Mouse (Mus musculus) stomach, postnatal 0 days (tissue): ENCODE data around the gene Armc2. TPM values are rescaled to one million over a fixed set of nuclear protein-coding genes. Genes with fewer than 3 reads are reported as not detected.

ENCODE experiments used
- ATAC-seq: fragments of 200-750 bp; cut with Nextera tagmentation; 2 replicates; pipeline ENCODE4 v1.8.0; 2017; ENCODE audit not compliant: low FRiP score, low TSS enrichment
- DNase-seq: peaks from one replicate; pipeline ENCODE4 v3.0.0-alpha.2; 2016; ENCODE audit warnings: low spot score
- H3K27ac ChIP-seq: fragments of 300-500 bp; sonication (generic); replicated peaks from 2 replicates; pipeline ENCODE4 v1.5.1; 2014; ENCODE audit warnings: mild to moderate bottlenecking, control low read depth
- H3K27me3 ChIP-seq: fragments of 300-500 bp; sonication (generic); 2 replicates; pipeline ENCODE4 v1.6.1; 2014; ENCODE audit warnings: low read length; ENCODE audit not compliant: control insufficient read depth, insufficient read depth
- H3K36me3 ChIP-seq: fragments of 300-500 bp; sonication (generic); 2 replicates; pipeline ENCODE4 v1.6.1; 2014; ENCODE audit warnings: low read length, mixed read lengths; ENCODE audit not compliant: control insufficient read depth, insufficient read depth
- H3K4me1 ChIP-seq: fragments of 300-500 bp; sonication (generic); replicated peaks from 2 replicates; pipeline ENCODE4 v1.6.1; 2014; ENCODE audit warnings: antibody characterized with exemption; ENCODE audit not compliant: control insufficient read depth, insufficient read depth
- H3K4me2 ChIP-seq: fragments of 300-500 bp; sonication (generic); replicated peaks from 2 replicates; pipeline ENCODE4 v1.6.1; 2014; ENCODE audit warnings: low read depth, mild to moderate bottlenecking, control low read depth, moderate library complexity
- H3K4me3 ChIP-seq: fragments of 300-500 bp; sonication (generic); 2 replicates; pipeline ENCODE4 v1.5.1; 2014; ENCODE audit warnings: low read depth, low read length, control low read depth
- H3K9ac ChIP-seq: fragments of 300-500 bp; sonication (generic); 2 replicates; pipeline ENCODE4 v1.6.1; 2014; ENCODE audit warnings: mild to moderate bottlenecking, low read length, control low read depth, mixed read lengths
- H3K9me3 ChIP-seq: fragments of 300-500 bp; sonication (generic); 2 replicates; pipeline ENCODE4 v1.6.1; 2016; ENCODE audit warnings: low read length; ENCODE audit not compliant: control insufficient read depth
- CTCF ChIP-seq: IDR thresholded peaks from 2 replicates; pipeline ENCODE4 v1.5.1; 2016; ENCODE audit warnings: antibody characterized with exemption, low read depth, mild to moderate bottlenecking, moderate library complexity
- EP300 ChIP-seq: optimal IDR thresholded peaks from 2 replicates; pipeline ENCODE3; 2016; ENCODE audit warnings: antibody characterized with exemption
- WGBS: fragments of 180-500 bp; shearing (Covaris S2); extraction: QIAGEN DNeasy Blood & Tissue Kit; methylation state at CpG from one replicate; pipeline ENCODE4 v1.1.7; 2014; 5-methylcytosine and 5-hydroxymethylcytosine counted together
- polyA plus RNA-seq: library from polyadenylated mRNA; unstranded; fragments of >200 nt; fragmentation: Nextera tagmentation; extraction: Ambion mirVana; gene quantifications from 2 replicates; pipeline ENCODE4 v1.2.1, GENCODE M21; 2015

The Armc2 gene
- polyA plus RNA-seq, 1 experiment from 2014 or later = 1.8 TPM

DNA sequence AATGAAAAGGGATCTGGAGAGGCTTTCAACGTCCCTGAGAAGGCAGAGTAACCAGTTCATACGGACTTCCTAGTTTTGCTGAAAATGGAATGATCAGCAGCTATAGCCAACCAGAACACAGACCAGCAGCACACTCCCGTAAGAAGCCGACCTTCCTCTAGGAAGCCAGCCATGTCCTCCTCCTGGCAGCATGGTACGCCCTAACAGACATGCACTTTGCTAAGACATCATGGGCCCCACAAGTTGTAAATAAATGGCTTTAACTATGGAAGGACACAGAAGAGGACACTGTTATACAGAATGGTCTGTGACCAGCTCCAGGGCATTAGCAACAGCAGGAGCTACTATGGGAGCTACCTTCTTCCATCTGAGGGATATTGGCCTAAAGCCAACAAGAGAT lies 85.3 kb downstream of the Armc2 start:
- H3K4me1 ChIP-seq = peaks cover 6% of the 10 kb centered on the region
- H3K9ac ChIP-seq = no peak overlapping the region
- 78% methylated on average over 5 of the region's 5 CpGs for WGBS
- no peaks in the 10 kb centered on the region for H3K9me3 ChIP-seq
- no peaks in the 10 kb centered on the region for H3K36me3 ChIP-seq
- no peak overlapping the region for H3K27ac ChIP-seq
- no peak for TF ChIP-seq EP300
- TF ChIP-seq CTCF = no peak
- H3K4me3 ChIP-seq = no peak overlapping the region
- ATAC-seq (no peak), DNase-seq (no peak)
- H3K4me2 ChIP-seq = no peak overlapping the region
- no peaks in the 10 kb centered on the region for H3K27me3 ChIP-seq

DNA sequence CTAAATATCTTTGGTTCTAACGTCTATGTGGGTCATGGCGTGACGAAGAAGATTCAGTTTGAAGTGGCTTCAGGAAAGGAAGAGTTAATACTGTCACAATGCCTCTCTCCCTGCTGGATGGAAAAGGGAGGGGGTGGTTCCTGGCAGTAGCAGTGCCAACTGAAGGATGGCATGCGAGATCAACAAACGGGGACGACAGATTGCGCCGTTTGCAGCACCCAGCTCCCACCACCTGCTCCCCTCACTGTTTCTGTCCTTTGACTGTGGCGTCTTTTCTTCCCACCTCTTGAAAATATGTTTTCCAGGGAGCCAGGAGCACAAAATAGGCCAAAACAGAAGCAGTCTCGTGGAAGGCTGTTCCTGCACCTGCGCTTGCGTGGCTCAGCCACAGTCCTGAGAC lies 86.3 kb downstream of the Armc2 start:
- Histone ChIP-seq H3K27me3 (no peaks in the 10 kb centered on the region), H3K9ac (no peak overlapping the region), H3K4me1 (peaks cover 6% of the 10 kb centered on the region), H3K9me3 (no peaks in the 10 kb centered on the region), H3K36me3 (no peaks in the 10 kb centered on the region), H3K27ac (no peak overlapping the region), H3K4me3 (no peak overlapping the region), H3K4me2 (no peak overlapping the region)
- DNase-seq (no peak), ATAC-seq (no peak)
- 72% methylated on average over 12 of the region's 12 CpGs for WGBS
- TF ChIP-seq CTCF (no peak), EP300 (no peak)

DNA sequence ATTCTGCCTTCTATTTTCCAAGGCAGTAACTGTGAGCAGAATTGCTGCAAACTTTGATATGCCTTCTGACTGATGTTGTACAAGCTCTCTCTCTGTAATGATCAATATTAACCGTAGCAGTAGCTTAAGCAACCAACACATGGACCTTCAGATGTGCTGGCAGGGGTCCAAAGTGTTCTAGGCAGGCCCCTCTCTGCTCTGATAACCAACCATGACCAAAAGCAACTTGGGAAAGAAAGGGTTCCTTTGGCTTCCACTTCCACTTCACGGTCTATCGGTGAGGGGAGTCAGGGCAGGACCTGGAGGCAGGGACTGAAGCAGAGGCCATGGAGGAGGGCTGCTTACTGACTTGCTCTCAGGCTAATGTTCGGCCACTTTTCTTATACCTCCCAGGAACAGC lies 87.3 kb downstream of the Armc2 start:
- H3K4me3 ChIP-seq = no peak overlapping the region
- H3K4me1 ChIP-seq = peaks cover 6% of the 10 kb centered on the region
- ATAC-seq (no peak), DNase-seq (no peak)
- no peaks in the 10 kb centered on the region for H3K36me3 ChIP-seq
- H3K4me2 ChIP-seq = no peak overlapping the region
- no peak overlapping the region for H3K9ac ChIP-seq
- no peaks in the 10 kb centered on the region for H3K27me3 ChIP-seq
- 57% methylated on average over 4 of the region's 4 CpGs for WGBS
- no peaks in the 10 kb centered on the region for H3K9me3 ChIP-seq
- no peak overlapping the region for H3K27ac ChIP-seq
- TF ChIP-seq EP300 = no peak
- TF ChIP-seq CTCF = no peak

DNA sequence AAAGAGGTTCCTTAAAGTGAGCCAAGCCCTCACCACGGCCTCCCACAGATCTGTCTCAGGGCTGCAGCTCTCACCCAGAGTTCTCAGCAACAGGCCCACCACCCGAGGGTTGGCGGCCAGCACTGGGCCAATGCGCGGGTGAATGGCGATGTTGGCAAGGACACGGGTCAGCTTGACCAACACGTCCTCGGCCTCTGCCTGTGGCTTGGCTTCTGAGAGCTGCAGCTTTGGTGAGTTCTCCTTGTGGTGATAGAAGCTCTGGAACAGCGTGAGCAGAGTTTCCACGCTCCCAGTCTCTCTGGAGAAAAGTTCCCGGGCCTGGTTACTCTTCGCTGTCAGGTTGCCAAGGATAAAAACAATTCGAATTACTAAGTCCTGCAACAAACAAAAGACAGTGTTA lies 91.5 kb downstream of the Armc2 start:
- TF ChIP-seq EP300 (no peak), CTCF (no peak)
- H3K4me3 ChIP-seq = no peak overlapping the region
- no peak for DNase-seq
- H3K27ac ChIP-seq = no peak overlapping the region
- no peaks in the 10 kb centered on the region for H3K27me3 ChIP-seq
- no peak overlapping the region for H3K4me2 ChIP-seq
- 87% methylated on average over 14 of the region's 14 CpGs for WGBS
- H3K9me3 ChIP-seq = no peaks in the 10 kb centered on the region
- no peak overlapping the region for H3K9ac ChIP-seq
- H3K4me1 ChIP-seq = no peaks in the 10 kb centered on the region
- ATAC-seq = no peak
- no peaks in the 10 kb centered on the region for H3K36me3 ChIP-seq

GRCm38 (mm10) chr10:41912290-41912994 lies 105.8 kb downstream of the Armc2 start:
- no peak for ATAC-seq

GRCm38 (mm10) chr10:41908899-41909298 lies 109.3 kb downstream of the Armc2 start:
- 81% methylated on average over 6 of the region's 6 CpGs for WGBS
- H3K27me3 ChIP-seq = no peaks in the 10 kb centered on the region
- TF ChIP-seq CTCF = no peak
- no peak for TF ChIP-seq EP300
- peaks cover 20% of the 10 kb centered on the region for H3K36me3 ChIP-seq
- H3K4me2 ChIP-seq = no peak overlapping the region
- no peak overlapping the region for H3K9ac ChIP-seq
- H3K4me3 ChIP-seq = no peak overlapping the region
- DNase-seq (no peak), ATAC-seq (no peak)
- no peaks in the 10 kb centered on the region for H3K9me3 ChIP-seq
- no peaks in the 10 kb centered on the region for H3K4me1 ChIP-seq
- no peak overlapping the region for H3K27ac ChIP-seq

More at GRCm38 (mm10) chr10:41912290-41912994, 105.8 kb downstream of the Armc2 start:
- Histone ChIP-seq H3K9ac (no peak overlapping the region), H3K27ac (no peak overlapping the region), H3K4me1 (no peaks in the 10 kb centered on the region), H3K9me3 (no peaks in the 10 kb centered on the region), H3K4me2 (no peak overlapping the region), H3K27me3 (no peaks in the 10 kb centered on the region), H3K36me3 (peaks cover 2% of the 10 kb centered on the region), H3K4me3 (no peak overlapping the region)
- 77% methylated on average over 8 of the region's 8 CpGs for WGBS
- no peak for DNase-seq
- TF ChIP-seq EP300 (no peak), CTCF (no peak)
